Mouse (Mus musculus) retina, adult 2 months (tissue): ENCODE measurements around the gene Cbfa2t3.
"Not testable (repeated sequence)": the region's sequence is repeated elsewhere in the genome, so short reads cannot be mapped to it uniquely, and the experiment has no call there.

ENCODE experiments used
- DNase-seq: peaks from one replicate; pipeline ENCODE4 v3.0.0-alpha.2; 2012; ENCODE audit warnings: low read depth, low spot score

Gene Cbfa2t3

GRCm38 (mm10) chr8:122638601-122639000, 60.3 kb downstream of the Cbfa2t3 start:
- DNase-seq = no peak

GRCm38 (mm10) chr8:122637230-122637629, 61.7 kb downstream of the Cbfa2t3 start:
- DNase-seq = no peak

DNA sequence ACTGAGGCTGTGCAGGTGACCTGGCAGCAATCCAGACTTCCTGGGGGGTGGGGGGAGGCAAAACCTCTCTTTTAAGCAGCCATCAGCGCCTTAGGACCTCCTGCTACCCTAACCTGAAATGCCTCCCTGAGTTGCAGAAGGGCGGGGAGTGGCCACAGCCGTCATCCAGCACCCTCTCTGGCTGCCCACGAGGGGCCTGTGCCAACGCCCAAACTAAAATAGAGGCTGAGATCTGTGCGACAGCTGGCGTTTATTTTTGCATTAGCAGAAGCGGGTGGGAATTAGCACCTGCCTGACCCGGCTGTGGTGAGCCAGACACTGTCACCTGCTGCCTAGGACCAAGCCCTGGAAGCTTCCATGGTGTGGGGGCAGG, 62.1 kb downstream of the Cbfa2t3 start:
- DNase-seq = no peak

DNA sequence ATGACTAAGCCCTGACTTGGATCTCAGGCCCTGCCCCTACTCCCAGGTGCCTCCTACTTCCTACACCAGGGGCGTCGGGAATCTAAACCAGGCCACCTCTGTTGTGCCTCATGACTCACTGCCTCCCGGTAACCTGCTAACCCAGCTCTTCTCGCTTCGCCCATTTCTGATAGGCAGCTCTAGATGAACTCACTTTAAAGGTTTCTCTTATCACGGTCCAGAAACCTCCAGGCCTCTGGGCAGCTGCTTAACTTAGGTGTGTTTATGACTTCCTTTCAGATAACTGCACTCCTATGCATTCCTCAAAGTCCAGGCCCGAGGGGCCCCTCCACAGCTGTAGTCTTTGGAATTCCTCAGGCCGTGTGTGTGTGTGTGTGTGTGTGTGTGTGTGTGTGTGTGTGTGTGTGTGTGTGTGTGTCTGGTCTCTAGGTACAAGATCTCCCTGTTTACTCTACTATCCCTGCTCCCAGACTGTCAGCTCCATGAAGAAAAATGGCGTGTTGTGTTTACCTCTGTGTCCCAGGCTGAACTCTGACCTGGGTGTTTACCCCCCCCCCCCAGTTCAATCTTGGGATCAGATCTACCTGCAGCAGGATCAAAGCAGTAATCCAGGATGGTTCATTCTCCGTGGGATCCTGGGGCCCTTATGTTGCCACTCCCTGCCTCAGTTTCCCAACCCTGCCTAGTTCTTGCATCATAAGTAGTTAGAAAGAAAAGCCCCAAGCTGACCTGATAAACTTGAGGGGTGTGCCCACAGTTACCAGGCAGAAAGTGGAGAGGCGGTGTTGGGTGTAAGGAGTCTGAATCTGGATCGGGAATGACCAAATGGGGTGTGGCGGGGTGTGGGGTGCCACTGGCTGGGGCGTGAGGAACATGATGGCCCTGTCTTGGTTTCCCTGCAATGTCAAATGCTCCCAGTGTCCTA, 62.8 kb downstream of the Cbfa2t3 start:
- no peak for DNase-seq

- no peak for DNase-seq
Measured at GRCm38 (mm10) chr8:122633205-122633604, 65.7 kb downstream of the Cbfa2t3 start.

DNA sequence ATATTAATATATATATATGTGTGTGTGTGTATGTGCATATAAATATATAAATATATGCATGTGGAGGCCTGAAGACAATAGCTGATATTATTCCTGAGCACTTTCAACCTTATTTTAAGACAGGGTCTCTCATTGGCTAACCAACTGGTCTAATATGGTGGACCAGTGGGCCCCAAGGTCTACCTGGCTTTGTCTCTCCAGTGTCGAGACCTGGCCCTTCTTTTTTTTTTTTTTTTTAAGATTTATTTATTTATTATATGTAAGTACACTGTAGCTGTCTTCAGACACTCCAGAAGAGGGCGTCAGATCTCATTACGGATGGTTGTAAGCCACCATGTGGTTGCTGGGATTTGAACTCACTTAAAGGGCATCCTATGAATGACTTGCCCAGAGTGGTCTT, 66.8 kb downstream of the Cbfa2t3 start:
- not testable (repeated sequence) for DNase-seq

DNA sequence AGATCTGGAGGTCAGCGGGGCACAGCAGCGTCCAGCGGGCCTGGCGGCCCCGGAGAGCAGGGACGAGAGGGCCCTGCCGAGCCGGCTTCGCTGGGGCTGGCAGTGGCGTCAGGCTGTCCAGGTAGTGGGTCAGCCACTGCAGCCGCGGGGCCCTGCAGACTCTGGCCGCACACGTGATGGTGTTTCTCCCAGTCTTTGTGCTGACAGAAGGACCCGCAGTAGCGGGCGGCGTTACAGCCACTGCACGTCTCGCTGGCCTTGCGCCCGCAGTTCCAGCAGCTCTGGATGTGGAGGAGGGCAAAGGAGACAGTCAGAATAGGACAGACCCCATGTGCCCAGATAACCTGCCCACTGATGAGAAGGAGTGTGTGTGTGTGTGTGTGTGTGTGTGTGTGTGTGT, 68.2 kb downstream of the Cbfa2t3 start:
- no peak for DNase-seq

DNA sequence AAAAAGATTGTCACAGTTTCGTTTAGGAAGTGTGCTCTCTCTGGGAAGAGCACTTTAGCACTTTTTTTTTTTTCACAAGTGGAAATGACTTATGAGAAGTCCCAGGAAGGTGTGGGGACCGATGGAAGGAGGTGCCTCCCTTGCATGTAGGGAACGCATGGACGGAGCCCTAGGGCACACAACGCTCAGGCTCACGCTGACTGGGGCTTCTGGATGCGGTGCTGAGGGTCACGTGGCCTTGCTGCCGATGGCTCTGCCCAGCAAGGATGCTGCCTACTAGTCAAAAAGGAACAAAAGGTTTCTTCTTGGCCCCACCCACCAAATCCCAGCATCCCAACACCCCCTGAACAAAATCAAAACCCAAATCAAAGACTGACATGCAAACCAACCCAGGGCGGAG, 69.5 kb downstream of the Cbfa2t3 start:
- no peak for DNase-seq

DNA sequence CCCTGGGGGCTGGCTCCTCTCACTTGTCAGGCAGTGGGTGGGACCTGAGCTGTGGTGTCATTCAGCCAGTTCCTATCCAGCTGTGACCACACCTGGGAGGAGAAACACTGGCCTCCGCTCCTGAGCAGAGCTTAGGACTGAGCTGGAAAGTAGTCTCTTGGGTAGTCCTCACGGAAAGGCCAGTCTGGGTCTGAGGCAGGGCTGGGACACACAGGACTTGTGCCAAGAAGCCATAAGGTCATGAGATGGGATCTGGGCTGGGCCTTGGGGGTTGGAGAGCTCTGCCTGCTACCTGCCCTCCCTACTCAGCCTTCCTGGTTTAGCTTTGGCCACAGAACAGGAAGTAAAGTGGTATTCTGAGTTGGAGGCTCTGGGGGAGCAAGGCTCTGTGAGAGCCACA, 72.0 kb downstream of the Cbfa2t3 start:
- no peak for DNase-seq

DNA sequence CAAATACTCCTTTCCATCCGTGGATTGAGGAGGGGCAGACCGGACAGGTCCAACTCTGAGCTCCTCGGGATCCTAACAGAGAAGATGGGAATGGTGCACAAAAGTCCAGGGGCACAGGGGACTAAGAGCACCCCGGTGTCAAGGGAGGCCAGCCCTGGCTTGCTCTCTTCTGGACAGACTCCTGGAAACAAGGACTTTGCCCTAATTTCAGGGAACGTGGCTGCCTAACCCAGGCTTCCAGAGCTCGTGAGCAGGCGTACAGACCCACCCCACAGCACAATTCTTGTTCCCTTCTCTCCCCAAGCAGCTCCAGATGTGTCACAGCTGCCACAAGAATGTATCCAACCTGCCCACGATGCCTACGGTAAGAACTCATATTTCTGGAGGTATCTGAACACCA, 73.1 kb downstream of the Cbfa2t3 start:
- DNase-seq = no peak

DNA sequence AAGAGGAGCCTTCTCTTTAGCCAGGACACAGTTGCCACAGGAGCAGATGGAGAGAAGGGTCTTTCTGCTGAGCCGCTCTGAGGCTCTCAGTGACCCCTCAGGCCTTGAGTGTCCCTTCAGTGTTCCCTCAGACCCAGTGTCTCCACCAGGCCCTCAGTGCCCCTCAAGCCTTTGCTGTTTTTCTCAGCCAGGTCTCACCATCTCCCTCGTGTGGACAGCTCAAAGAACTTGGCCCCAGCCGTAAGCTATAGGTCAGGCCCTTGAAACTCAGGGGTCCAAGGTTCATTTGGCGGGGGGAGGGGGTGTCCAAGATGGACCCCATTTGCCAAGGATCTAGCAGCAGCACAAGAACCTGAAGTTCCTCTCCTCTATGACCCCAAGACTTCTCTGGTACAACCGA, 74.3 kb downstream of the Cbfa2t3 start:
- no peak for DNase-seq

- DNase-seq = no peak
Measured at GRCm38 (mm10) chr8:122623844-122624642, 74.9 kb downstream of the Cbfa2t3 start.

- no peak for DNase-seq
Measured at GRCm38 (mm10) chr8:122622727-122623126, 76.2 kb downstream of the Cbfa2t3 start, which contains the start of gene Pabpn1l. Gene Pabpn1l, minus strand, starts transcription at chr8:122622739.

DNA sequence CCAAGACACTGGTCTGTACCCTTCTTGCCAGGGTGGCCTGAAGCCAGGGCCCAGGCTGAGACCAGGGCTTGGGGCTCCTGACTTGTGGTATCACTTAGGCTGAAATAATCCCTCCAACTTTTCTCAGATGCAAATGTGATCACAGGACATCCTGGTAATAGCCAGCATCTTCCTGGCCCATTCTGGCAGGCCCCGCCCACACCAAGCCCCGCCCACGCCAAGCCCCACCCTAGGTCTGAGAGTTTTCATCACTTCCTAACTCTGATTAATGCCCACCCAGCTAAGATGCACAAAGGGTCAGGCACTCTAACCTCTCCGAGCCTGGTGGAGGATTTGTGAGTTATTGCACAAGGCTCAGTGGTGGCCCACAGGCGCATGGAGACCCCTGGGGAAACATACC, 78.5 kb downstream of the Cbfa2t3 start:
- DNase-seq = no peak

DNA sequence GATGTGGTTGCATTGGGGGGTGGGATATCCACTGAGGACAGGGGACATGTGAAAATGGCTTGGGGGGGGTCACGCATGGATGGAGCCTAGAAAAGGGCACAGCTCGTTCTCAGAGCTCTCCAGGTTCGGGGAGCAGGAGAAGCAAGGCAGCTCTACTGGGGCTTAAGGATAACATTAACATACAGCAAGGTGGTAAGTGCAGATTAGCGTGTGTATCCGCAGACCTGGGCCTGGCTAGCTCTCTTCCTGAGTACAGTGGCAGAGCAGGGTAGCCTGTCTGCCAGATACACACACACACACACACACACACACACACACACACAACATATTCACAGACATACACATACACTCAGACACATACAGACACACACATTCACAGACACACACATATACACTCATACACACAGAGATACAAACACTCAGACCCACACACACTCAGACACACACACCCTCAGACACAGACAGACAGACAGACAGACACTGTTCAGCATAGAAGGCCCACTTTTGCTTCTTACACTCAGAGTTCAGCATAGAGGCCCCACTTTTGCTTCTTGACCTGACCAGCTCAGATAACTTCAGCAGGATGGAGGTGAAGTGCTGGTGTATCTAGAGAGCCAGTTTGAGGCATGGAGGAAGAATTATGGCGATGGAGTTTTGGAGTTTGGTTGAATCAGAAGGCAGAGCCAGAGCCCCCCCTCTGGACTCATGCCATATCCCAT, 80.1 kb downstream of the Cbfa2t3 start:
- no peak for DNase-seq

DNA sequence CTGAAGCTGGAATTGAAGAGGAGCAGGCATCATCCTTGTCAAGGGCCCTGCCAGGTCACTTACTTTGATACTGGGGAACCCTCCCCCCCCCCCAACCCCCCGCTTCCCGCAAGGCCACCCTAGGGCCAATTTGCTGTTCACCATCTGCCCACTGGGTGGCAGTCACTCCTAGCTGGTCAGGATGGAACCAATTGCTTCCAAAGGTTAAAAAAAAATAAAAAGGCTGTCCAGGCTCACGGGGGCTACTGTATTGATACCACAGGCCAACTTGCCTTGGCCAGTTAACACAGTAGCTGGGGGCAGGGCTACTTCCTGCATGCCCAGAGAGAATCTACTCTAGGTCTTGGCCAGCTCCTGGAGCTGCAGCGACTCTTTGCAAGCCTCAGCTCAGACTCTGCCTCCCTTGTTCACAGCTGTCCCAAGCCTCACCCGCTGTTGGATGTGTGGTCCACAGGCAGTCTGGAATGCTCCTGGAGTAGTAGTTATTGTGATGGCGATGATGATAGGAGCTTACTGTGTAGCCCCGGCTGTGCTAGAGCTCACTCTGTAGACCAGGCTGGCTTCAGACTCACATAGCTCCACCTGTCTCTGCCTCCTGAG, 80.9 kb downstream of the Cbfa2t3 start:
- DNase-seq = peak; percentile 73

DNA sequence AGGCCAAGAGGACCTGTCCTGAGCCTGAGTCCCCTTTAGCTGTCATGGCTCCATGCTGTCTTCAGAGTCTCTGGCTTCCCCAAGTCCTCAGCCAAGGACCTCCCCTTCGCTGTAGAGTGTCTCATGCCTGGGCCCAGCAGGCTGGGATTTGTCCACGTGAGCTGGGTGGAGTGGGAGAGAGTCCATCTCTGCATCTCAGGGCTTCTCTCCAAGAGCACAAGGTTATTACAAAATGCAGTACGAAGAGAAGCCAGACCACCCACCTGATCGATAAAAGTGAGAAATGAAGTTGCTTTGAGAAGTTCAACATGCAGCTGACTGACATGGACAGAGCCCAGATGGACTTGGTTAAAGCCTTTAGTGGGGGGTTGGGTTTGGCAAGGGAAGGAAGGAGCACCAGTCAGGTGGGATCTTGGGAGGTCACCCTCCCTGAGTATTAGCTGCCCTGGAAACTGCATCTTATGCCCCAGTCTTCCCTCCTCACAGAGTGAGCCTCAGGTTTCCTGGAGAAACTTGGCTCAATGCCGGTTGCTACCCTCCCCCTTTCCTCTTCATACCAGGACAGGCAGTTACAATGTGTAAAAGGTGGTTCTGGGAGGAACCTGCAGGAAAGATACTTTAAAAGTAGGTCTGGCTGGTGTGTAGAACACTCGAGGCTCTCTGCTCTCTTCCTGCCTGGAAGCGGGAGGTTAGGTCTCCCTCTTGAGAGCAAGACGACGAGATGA, 82.6 kb downstream of the Cbfa2t3 start:
- no peak for DNase-seq

- DNase-seq = peak; percentile 96
Measured at GRCm38 (mm10) chr8:122611295-122612133, 87.4 kb downstream of the Cbfa2t3 start, which contains the start of the genes Galns and Trappc2l. Gene Galns, minus strand, starts transcription at chr8:122611463. Gene Trappc2l, plus strand, starts transcription at chr8:122611640.

- no peak for DNase-seq
Measured at GRCm38 (mm10) chr8:122610612-122611277, 88.2 kb downstream of the Cbfa2t3 start.
